Mouse (Mus musculus) liver (tissue): ENCODE measurements at regions not wholly inside any gene's neighbourhood (a gene's known extent, or its start where the extent isn't known, plus 50 kb on each side); places are given as distances from the start of the nearest gene placed in this dataset.

Experiments
- DNase-seq: peaks from one replicate; pipeline ENCODE4 v3.0.0-alpha.2; 2020; ENCODE audit warnings: mixed read lengths

GRCm38 (mm10) chr13:35079685-35080084, 52.8 kb upstream of the Eci2 start:
- no peak for DNase-seq

- DNase-seq, result no peak
Observed at GRCm38 (mm10) chr13:35085386-35085785, 58.5 kb upstream of the Eci2 start.

- DNase-seq, result no peak
Observed at GRCm38 (mm10) chr13:35087246-35088040, 60.5 kb upstream of the Eci2 start.

GRCm38 (mm10) chr13:35091155-35091554, 64.3 kb upstream of the Eci2 start:
- DNase-seq, result no peak

GRCm38 (mm10) chr13:35119782-35120181, 92.9 kb upstream of the Eci2 start:
- DNase-seq, result no peak

GRCm38 (mm10) chr13:35129475-35129874, 102.6 kb upstream of the Eci2 start:
- DNase-seq, result no peak

- no peak for DNase-seq
Observed at GRCm38 (mm10) chr13:35131272-35132185, 104.6 kb upstream of the Eci2 start.

GRCm38 (mm10) chr13:35151629-35152028, 124.7 kb upstream of the Eci2 start:
- no peak for DNase-seq

- DNase-seq, result no peak
Observed at GRCm38 (mm10) chr13:35159456-35159855, 132.6 kb upstream of the Eci2 start.

GRCm38 (mm10) chr13:35160767-35161166, 133.9 kb upstream of the Eci2 start:
- no peak for DNase-seq

GRCm38 (mm10) chr13:35166080-35166479, 139.2 kb upstream of the Eci2 start:
- DNase-seq, result no peak

GRCm38 (mm10) chr13:35166831-35167541, 140.1 kb upstream of the Eci2 start:
- DNase-seq, result no peak

GRCm38 (mm10) chr13:35171562-35172254, 144.8 kb upstream of the Eci2 start:
- DNase-seq, result no peak

GRCm38 (mm10) chr13:35173522-35173921, 146.6 kb upstream of the Eci2 start:
- DNase-seq, result no peak

- no peak for DNase-seq
Observed at GRCm38 (mm10) chr13:35175587-35175986, 148.7 kb upstream of the Eci2 start.

- DNase-seq, result no peak
Observed at GRCm38 (mm10) chr13:35177305-35177704, 150.4 kb upstream of the Eci2 start.

GRCm38 (mm10) chr13:35189028-35189711, 162.3 kb upstream of the Eci2 start:
- peak; percentile 47 for DNase-seq

GRCm38 (mm10) chr13:35202069-35202468, 175.2 kb upstream of the Eci2 start:
- no peak for DNase-seq

- no peak for DNase-seq
Observed at GRCm38 (mm10) chr13:35208319-35208718, 181.4 kb upstream of the Eci2 start.

GRCm38 (mm10) chr13:35209551-35209950, 182.7 kb upstream of the Eci2 start:
- DNase-seq, result peak; percentile 9

- DNase-seq, result no peak
Observed at GRCm38 (mm10) chr13:35211834-35212233, 184.9 kb upstream of the Eci2 start.

GRCm38 (mm10) chr13:35212276-35212675, 185.4 kb upstream of the Eci2 start:
- DNase-seq, result no peak
